Mouse (Mus musculus) left cerebral cortex, postnatal 36 days (tissue): Measurements from ENCODE around the gene Chp1. TPM values are rescaled to one million over a fixed set of nuclear protein-coding genes. Genes with fewer than 3 reads are reported as not detected.
A peak's percentile ranks its signal among the peaks of the same experiment; 100 is the strongest.
"Not testable (repeated sequence)": the region's sequence is repeated elsewhere in the genome, so short reads cannot be mapped to it uniquely, and the experiment has no call there.

ENCODE experiments used
- DNase-seq, 2 experiments: peaks; one replicate each; pipeline ENCODE4 v3.0.0; 2021 to 2022; ENCODE audit warnings: low spot score in 2 of 2, mixed read lengths in 1 of 2
- intact Hi-C: fragments of 180-260 bp; cut with DNase I; formaldehyde crosslinking; loops from one replicate; pipeline ENCODE4 v1.15.1; 2025
- total RNA-seq, 2 experiments: library from RNA; stranded (reverse); gene quantifications; 2 replicates each; pipeline ENCODE4 v1.2.3; 2021

Gene Chp1
- total RNA-seq, 2 experiments from 2014 or later: 168 to 175 TPM

DNA sequence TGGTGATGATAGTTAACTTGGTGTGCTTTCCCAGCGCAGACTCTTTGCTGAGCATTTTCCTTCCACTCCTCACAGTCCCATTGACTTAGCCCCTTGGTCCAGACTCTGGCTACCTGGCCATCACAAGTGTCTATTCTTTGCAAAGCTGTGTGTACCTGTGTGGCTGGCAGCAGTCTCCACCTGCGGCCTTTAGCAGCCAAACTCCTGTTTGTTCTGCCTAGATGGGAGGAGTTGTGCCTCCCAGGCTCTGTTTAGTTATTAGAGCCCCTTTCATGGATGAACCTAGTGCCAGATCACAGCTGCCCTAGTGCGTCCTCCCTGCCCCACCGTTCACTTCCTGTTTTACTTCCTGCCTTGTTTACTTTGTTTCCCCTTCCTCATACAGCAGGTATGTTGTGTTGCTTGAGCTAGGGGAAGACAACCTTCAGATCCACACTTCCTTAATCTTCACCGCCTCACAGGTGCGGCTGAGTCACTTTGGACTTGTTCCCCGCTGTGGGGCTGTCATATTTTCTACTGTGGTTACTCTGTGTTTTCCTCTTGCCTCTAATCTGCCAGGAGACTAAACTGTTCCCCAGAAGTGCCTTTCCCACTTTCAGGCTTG, 11.3 kb downstream of the Chp1 start:
- intact Hi-C loops: no loop called here
- no peak for DNase-seq

DNA sequence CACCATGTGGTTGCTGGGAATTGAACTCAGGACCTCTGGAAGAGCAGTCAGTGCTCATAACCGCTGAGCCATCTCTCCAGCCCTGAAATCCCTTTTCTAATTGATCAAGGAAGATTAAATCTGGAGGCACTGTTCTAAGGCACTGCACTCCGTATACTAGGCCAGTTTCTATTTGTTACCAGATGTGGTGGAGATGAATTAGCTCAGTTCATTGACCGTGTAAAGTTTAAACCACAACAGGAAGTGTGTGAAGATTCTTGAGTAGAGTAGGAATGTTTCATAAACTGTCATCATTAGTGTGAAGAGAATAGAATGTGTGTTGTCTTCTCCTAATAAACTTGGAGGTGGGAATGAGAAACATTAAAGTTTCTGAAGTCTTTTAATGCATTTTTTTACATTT, 14.3 kb downstream of the Chp1 start:
- no peak for DNase-seq

DNA sequence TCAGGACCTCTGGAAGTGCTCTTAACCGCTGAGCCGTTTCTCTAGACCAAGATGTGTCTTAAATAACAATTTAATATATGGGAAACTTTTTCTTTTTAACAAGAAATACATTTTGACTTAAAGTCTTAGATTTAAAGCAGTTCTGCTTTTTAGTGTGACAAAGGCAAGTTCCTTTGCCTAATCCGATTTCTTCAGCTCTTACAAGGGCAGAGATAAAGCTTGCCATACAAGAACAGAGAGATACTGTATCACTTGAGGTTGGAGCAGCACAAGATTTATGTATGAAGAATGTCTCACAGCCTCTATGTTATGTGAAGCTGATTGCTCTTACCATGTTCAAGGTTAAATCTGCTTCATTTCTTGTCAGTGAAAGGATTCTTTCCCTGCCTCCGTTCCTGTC, 17.8 kb downstream of the Chp1 start:
- DNase-seq: no peak
- intact Hi-C loops: no loop called here

More for the DNA sequence above, 14.3 kb downstream of the Chp1 start:
- intact Hi-C loops: no loop called here

DNA sequence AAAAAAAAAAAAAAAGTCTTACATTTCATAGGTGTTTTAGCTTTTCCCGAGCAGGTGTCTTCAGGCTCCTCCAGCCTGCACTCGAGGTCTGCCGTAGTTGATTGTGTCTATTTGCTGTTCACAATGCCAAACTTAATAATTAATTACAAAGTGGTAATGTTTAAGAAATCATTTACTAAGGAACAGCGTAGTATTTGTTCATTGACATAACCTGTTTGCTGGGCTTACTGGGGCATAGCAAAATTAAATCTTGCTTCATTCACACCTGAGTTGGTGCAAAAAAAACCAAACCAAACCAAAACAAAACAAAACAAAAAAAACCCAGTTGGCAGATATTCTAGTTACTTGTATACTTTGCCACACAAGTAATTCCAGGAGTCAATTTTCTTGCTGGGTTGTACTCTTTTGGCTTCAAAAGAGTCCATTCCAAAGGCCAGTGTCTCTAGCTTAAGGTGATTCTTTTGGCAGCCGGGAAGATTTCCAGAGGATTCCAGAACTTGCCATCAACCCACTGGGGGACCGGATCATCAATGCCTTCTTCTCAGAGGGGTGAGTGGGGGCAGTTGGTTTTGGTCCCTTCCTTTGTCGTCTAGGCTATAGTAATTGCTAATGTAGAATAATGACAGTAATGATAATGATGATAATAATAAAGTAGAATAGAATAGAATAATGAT, 18.8 kb downstream of the Chp1 start:
- intact Hi-C loops: no loop called here
- DNase-seq: no peak

DNA sequence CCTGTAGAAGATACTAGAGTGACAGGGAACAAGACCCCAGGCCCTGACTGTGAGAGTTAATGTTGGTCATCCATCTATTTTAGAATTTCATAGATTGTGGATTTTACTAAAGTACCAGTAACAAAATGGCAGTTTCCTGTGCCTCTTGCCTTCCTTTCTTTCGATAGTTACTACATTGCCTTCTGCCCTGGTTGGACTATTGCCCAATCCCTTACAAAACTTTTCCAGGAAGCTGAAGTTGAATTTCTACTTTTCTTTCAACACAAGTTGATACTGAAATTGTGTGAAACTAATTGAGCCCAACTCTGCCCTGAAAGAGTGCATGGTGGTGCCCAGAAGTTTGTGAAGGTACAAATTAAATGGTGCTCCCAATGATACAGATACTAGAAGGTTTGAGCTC, 25.0 kb downstream of the Chp1 start:
- no peak for DNase-seq
- intact Hi-C loops: no loop called here

DNA sequence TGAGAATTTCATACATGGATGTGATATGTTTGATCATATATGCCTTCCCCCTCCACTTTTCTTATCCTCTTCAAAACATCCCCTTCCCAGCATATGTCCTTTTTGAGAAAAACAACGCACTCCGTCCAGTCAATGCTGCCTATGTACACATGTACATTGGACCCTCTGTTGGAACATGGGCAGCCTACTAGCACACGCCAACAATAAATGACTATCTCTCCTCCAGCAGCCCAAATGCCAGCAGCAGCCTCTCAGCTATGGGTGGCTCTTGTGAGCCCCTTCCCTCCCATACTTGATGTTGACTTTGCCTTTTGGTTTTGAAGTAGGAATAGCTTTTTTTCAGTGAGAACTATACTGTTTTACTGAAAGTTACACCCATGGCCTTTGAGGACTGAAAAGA, 34.1 kb downstream of the Chp1 start:
- intact Hi-C loops: no loop called here
- no peak for DNase-seq

DNA sequence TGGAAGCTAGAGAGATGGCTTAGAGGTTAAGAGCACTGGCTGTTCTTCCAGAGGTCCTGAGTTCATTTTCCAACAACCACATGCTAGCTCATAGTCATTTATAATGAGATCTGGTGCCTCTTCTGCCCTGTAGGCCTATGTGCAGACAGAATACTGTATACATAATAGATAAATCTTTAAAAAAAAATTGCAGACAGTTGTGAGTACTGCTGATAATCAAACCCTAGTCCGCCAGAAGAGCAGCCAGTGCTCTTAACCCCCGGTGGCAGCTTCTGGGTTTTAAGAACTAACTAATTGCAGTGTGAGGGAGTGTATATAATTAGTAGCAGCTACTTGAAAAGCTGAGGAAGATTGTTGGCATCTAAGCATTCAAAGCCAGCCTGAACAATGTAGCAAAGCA, 35.9 kb downstream of the Chp1 start:
- intact Hi-C loops: no loop called here
- no peak for DNase-seq

DNA sequence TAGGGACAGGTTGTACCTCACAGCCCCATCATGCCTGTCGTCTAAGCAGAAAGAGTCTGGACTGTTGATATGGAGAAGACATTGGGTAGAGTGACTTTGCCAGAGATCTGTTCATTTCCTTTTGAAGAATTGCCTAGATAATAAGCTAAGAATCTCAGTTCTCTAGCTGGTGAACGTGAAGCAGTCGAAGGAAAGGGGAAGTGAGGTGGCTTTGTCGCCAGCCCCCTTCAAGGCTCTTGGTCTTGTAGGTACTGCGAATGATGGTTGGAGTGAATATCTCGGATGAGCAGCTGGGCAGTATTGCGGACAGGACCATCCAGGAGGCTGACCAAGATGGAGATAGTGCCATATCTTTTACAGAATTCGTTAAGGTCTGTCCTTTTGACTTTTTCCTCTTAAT, 36.8 kb downstream of the Chp1 start:
- intact Hi-C loops: no loop called here
- no peak for DNase-seq

DNA sequence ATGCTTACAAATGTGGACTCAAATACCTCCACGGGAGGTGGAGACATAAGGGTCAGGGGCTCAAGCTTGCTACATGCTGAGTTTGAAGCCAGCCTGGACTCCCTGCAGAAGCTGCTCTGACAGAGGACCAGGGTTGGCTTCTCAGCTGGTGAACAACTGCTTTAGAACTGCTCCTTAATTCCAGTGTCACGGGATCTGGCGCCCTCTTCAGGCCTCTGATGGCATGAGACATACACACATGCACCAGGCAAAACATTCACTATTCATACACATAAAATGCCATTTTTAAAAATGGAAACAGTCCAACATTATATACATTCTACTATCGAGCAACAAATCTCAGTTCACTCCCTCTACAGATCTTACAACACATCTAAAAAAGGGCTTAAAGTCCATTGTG, 39.9 kb downstream of the Chp1 start:
- peak in 1 of 2 experiments; percentile 16 for DNase-seq
- intact Hi-C loops: no loop called here

DNA sequence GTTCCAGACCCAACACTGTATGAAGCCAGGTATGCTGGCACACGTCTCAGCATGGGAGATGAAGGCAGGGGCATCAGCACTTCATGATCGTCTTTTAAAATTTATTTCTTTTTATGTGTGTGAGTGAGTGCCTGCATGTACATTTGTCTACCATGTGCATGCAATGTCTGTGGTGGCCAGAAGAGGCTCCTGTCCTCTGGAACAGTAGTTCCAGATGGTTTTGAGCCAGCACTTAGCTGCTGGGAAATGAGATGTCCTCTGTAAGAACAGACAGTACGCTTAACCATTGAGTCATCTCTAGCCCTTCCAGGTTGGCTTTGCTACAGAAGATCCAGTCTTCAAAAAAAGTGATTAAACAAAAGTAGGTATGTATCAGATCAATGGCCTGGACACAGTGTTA, 43.8 kb downstream of the Chp1 start:
- intact Hi-C loops: no loop called here
- no peak for DNase-seq

DNA sequence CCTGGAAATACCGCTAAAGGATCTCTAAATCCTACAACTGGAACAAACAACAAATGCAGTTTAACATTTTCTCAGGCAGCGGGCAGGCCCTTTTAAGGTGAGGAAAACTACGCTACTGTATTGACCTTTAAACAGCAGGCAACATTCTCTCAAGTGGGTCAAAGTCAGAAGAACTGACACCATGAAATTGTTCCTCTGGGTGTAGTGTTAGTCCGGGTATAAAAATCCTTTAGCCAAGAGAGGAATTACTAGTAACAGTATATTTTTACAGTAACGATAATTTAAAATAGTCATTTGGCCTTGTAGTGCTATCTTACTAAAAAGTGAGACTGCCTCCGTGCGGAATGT, 46.2 kb downstream of the Chp1 start:
- no peak for DNase-seq
- intact Hi-C loops: loop anchor here (2.0 kb wide), 1 partner anchor 45 kb away; no protein-coding TSS in a partner anchor

DNA sequence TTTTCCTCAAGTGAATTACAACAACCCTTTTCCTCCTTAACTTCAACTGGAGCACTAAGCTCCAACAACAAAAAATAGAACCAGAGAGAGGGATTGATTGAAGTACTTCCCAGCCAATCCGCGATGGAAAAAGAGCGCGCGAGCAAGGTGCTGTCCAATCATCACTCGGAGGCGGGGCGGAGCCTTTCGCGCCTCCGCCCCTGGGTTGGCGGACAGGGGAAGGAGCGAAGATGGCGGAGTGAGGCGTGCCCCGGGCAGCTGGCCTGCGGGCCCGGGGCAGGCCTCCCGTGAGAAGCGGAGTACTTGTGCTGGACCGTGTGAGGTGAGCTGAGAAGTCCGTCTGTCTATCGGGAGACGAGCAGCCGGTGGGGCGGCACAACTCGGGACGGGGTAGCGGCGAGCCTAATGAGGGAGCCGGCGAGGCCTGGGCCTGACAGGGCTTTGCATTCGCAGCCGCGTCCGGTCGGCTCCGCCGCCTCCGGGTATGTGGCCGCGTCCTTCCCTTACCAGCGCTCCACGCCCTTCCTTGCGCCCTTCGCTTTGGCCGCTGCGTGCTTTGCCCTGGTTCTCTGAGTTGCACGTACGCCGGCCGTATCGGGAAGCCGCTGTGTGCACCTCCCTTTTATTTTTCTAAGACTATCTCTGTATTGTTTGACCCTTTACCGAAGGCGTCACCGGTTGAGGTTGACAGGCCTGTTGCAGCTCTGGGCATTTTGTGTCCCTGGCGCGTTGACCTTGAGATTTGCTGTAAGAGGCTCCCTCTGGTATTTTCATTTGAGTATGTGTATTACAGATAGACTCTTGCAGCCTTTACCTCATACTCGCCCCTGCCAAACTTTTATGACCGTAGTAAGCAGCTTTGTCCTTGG, 46.9 kb downstream of the Chp1 start:
- intact Hi-C loops: loop anchor here (2.0 kb wide), 1 partner anchor 46 kb away; no protein-coding TSS in a partner anchor

DNA sequence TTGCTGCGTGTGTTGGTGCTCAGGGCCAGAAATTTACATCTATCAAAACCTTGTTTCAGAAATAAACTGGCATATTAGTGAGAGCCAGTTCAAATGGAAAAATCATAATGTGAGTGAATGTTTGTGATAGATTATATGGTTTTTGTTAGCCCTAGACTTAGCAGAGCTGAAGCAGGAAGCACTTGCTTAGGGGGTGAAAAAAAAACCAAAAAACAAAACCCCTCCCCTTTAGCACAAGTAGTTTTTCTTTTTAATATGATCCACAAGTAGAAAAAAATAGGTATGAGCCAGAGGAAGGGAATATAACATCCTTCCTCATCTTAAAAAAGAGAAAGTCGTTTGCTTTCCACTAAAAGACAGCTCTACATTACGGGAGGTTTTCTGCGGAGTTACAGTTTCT, 47.8 kb downstream of the Chp1 start:
- no peak for DNase-seq
- intact Hi-C loops: loop anchor here (2.0 to 5.0 kb wide), 2 partner anchors 47 to 118 kb away; partner anchors contain the start of gene Ino80

More for the DNA sequence above, 46.9 kb downstream of the Chp1 start:
- peak; percentile 95 to 97 for DNase-seq

DNA sequence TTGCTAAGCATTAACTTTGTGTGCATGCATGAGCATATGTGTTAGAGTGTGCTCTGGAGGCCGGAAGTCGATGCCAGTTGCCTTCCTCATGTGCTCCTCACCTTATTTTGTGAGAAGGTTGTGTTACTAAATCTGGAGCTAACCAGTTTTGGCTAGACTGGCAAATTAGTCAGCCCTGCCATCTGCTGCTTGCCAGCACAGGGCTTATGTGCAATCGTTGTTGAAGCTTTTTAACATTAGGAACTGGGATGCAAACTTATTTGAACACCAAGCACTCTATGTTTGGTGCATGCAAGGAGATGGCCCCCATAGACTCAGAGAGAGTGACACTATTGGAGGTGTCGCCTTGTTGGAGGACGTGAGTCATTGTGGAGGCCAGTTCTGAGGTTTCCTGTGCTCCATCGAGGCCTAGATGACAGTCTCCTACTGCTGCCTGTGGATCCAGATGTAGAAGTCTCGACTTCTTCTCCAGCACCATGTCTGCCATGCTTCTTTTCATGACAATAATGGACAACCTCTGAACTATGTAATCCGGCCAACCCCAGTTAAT, 49.4 kb downstream of the Chp1 start:
- intact Hi-C loops: loop anchor here (5.0 kb wide), 1 partner anchor 120 kb away; the partner anchor contains the start of gene Ino80
- peak; percentile 28 to 40 for DNase-seq

DNA sequence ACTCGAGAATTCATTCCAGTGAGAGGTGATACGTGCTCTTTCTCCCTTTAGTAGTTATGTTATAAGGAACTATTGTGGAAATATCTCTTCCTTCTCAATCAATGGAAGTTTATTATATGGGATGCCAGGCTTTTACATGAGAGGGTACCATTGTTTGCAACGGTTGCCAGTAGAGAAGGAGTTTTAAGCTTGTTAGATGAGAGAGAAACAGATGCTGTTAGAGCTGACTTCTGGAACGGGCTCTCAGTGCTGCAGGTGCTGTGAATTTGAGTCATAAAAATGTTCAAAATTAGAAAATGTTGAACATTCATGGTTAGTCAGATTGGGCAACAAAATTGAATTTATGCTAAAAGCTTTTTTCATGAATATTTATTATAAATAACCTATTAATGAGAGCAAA, 53.5 kb downstream of the Chp1 start:
- DNase-seq: no peak
- intact Hi-C loops: no loop called here

DNA sequence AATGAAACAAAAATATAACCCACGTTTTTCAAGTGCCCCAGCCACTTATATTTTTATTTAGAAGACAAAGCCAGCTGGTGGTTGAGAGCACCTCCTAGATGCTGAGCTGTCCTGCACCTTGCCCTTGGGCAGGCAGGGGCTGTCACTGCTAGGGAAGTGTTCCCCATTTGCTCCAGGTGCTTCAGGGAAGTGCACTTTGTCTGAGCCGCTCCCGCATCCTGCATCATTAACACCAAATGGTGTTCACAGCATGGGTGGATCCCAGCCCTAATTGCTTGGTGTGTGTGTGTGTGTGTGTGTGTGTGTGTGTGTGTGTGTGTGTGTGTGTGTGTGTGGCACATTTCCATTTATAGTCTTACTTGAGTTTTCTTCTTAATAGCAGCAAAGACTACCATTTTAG, 54.1 kb downstream of the Chp1 start:
- intact Hi-C loops: not testable (repeated sequence)
- peak in 1 of 2 experiments; percentile 16 for DNase-seq

DNA sequence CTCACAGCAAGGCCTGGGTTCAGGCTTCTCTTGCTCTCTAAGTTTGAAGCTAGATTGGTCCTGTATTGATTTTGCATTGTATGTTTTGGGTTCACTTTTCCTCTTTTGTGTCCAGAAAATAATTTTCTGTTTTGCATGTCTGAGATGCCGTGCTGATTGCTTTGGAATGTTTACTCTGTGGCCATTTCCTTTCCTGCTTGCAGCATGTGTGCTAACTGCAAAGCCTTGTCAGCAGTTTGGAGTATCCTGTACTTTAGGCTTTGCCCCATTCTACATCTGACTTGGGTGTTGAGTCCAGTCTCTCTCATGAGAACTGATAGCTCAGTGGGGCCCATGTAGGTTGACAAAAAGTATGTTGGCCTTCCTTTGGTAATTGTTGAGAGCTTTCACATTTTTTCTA, 55.0 kb downstream of the Chp1 start:
- no peak for DNase-seq
- intact Hi-C loops: no loop called here

DNA sequence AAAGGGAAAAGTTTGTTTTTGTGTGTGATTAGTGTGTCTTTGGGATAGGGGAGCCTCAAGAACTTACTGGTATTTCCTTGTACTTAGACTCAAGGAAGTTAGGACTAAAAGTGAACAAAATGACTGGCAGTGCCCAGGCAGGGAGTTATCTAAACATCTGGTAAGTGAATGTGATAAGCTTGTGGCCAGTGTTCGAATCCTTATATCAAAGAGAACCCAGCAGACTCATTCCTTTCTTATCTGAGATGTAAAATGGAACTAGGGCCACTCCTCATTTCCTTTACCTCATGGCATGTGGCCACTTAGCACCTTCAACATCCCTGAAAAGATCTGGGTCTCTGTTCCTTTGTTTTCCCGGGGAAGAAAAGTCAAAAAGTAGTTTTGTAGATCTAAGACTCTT, 56.4 kb downstream of the Chp1 start:
- DNase-seq: no peak
- intact Hi-C loops: no loop called here

DNA sequence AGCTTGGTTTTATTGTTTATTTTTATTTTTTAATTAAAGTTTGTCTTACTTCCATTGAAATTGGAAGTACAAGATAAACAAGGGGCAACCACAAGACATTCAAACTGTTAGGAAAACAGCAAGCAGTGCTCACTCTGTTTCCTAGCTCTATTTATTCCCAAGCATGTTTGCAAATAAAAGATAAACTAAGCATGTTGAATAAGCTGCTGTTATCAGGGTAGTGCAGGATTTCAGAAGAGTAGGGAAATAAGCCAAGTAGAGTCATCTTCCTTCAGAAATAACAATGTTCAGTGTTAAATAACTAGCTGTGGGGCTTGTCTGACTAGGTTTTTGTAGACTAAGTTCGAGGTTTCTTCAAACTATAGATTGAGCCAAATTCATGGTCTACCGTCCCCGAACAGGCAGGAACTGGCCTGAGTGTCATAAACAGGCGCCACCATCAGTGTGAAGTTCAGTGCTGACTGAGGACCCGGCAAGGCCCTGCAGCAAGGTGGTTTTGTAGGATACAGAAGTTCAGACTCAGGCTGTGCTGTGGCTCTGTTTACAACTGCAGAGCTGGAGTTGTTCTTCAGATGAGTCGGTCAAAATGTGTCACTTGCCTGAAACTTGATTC, 58.0 kb downstream of the Chp1 start:
- intact Hi-C loops: no loop called here
- DNase-seq: no peak

DNA sequence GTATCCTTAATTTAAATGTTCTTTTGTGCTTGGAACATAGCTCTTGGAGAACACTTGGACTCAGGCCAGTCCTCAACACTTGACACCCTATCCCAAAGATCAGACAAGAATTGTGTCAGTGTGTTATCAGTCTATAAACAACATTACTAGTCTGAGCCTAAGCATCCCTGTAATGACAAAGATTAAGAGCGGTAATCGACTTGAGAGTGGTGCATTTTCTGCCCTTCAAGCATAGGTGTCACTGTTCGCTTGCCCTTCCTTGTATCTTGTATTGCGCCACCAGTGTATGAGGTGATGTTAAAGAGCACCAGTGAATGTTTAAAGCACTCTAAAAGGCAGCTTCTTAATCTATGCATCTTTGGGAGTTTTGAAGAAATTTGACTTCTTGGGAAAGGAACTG, 59.5 kb downstream of the Chp1 start:
- no peak for DNase-seq
- intact Hi-C loops: no loop called here
